Mouse (Mus musculus): Measurements from ENCODE around the gene Sfta2. TPM values are rescaled to one million over a fixed set of nuclear protein-coding genes. Genes with fewer than 3 reads are reported as not detected.
A peak's percentile ranks its signal among the peaks of the same experiment; 100 is the strongest.

The Sfta2 gene
- polyA plus RNA-seq, 1 experiment from 2014 or later, result not detected

GRCm38 (mm10) chr17:35697759-35698500 lies 96.6 kb downstream of the Sfta2 start:
- H3K4me3 ChIP-seq (replicated peaks), result no peak overlapping the region
- H3K36me3 ChIP-seq, result no peaks in the 10 kb centered on the region
- H3K4me1 ChIP-seq (replicated peaks), result peaks cover 15% of the 10 kb centered on the region
- peak overlapping the region; percentile 17; the same call in 1 of the 2 replicates for H3K4me2 ChIP-seq
- ATAC-seq (ENCODE audit: low read depth), result no peak
- DNase-seq, result no peak
- no peak overlapping the region for H3K27ac ChIP-seq
- WGBS (ENCODE audit: insufficient replicate concordance), result 9% methylated on average over 16 of the region's 16 CpGs
- peaks cover 68% of the 10 kb centered on the region for H3K27me3 ChIP-seq
- H3K9ac ChIP-seq, result no peak overlapping the region
- 0 out of 2 replicates have a peak, but pooled peaks cover 3% of the 10 kb centered on the region for H3K9me3 ChIP-seq (replicated peaks)

- no peak overlapping the region for H3K9ac ChIP-seq
- no peaks in the 10 kb centered on the region for H3K36me3 ChIP-seq
- WGBS (ENCODE audit: insufficient replicate concordance), result 29% methylated on average over 5 of the region's 5 CpGs
- H3K4me2 ChIP-seq, result no peak overlapping the region
- H3K9me3 ChIP-seq (replicated peaks), result 0 out of 2 replicates have a peak, but pooled peaks cover 3% of the 10 kb centered on the region
- H3K4me1 ChIP-seq (replicated peaks), result peaks cover 15% of the 10 kb centered on the region
- H3K27me3 ChIP-seq, result peaks cover 72% of the 10 kb centered on the region
- no peak for ATAC-seq (ENCODE audit: low read depth)
- H3K27ac ChIP-seq, result no peak overlapping the region
- no peak overlapping the region for H3K4me3 ChIP-seq (replicated peaks)
- no peak for DNase-seq
Measured at GRCm38 (mm10) chr17:35698501-35698883, 97.1 kb downstream of the Sfta2 start.

DNA sequence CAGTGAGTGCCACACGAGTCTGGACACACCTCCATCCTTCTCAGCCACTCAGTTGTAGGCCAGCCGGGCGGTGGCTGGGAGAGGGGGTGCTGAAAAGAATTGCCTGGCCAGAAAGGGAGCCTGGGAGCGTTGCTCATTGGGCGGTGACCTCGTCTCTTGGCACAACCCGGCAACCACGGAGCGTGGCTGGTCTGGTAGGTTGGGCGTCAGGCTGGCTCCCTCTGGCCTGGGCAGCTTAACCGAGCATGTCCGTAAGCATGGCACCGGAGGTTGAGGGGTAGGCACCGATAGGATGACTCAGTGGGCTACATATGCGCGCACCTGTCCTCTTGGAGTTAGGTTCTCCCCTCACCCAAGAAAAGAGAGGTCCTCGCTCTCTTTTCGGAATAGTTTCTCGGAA lies 98.6 kb downstream of the Sfta2 start:
- Histone ChIP-seq H3K4me1 (replicated peaks) (peaks cover 26% of the 10 kb centered on the region), H3K9ac (peak overlapping the region; percentile 53), H3K27ac (no peak overlapping the region)

More for the DNA sequence above, 98.6 kb downstream of the Sfta2 start:
- WGBS (ENCODE audit: insufficient replicate concordance), result 7% methylated on average over 19 of the region's 19 CpGs
- no peak for ATAC-seq (ENCODE audit: low read depth)
- DNase-seq, result no peak
- Histone ChIP-seq H3K9me3 (replicated peaks) (0 out of 2 replicates have a peak, but pooled peaks cover 3% of the 10 kb centered on the region), H3K36me3 (no peaks in the 10 kb centered on the region), H3K4me2 (peak overlapping the region; percentile 70), H3K27me3 (peaks cover 86% of the 10 kb centered on the region), H3K4me3 (replicated peaks) (peak overlapping the region; percentile 55)

Other genes starting within 250 kb of the Sfta2 start
- 1.7 and 2.0 TPM in 2 replicates for gene H2-Q4, start 221.9 kb upstream of the Sfta2 start, polyA plus RNA-seq (2015; fragmentation: Nextera tagmentation; extraction: Ambion mirVana)
- 9.6 and 11.1 TPM in 2 replicates for gene H2-Q6, start 176.7 kb upstream of the Sfta2 start, polyA plus RNA-seq (2015; fragmentation: Nextera tagmentation; extraction: Ambion mirVana)
- gene H2-Q7, start 162.4 kb upstream of the Sfta2 start, polyA plus RNA-seq (2015; fragmentation: Nextera tagmentation; extraction: Ambion mirVana), result 23.9 and 24.6 TPM in 2 replicates
- 147 and 152 TPM in 2 replicates for gene H2-Q10, start 131.5 kb upstream of the Sfta2 start, polyA plus RNA-seq (2015; fragmentation: Nextera tagmentation; extraction: Ambion mirVana)
- gene Pou5f1, start 95.5 kb upstream of the Sfta2 start, polyA plus RNA-seq (2015; fragmentation: Nextera tagmentation; extraction: Ambion mirVana), result not detected in 2 replicates
- 44.3 and 50.4 TPM in 2 replicates for gene Tcf19, start 84.7 kb upstream of the Sfta2 start, polyA plus RNA-seq (2015; fragmentation: Nextera tagmentation; extraction: Ambion mirVana)
- 7.5 and 8.8 TPM in 2 replicates for gene Cchcr1, start 84.4 kb upstream of the Sfta2 start, polyA plus RNA-seq (2015; fragmentation: Nextera tagmentation; extraction: Ambion mirVana)
- 0.12 and 0.27 TPM in 2 replicates for gene Psors1c2, start 68.3 kb upstream of the Sfta2 start, polyA plus RNA-seq (2015; fragmentation: Nextera tagmentation; extraction: Ambion mirVana)
- not detected in 2 replicates for gene Cdsn, start 49.4 kb upstream of the Sfta2 start, polyA plus RNA-seq (2015; fragmentation: Nextera tagmentation; extraction: Ambion mirVana)
- not detected in 2 replicates for gene 2300002M23Rik, start 34.1 kb upstream of the Sfta2 start, polyA plus RNA-seq (2015; fragmentation: Nextera tagmentation; extraction: Ambion mirVana)
- gene Gm9573, start 25.1 kb downstream of the Sfta2 start, polyA plus RNA-seq (2015; fragmentation: Nextera tagmentation; extraction: Ambion mirVana), result not detected in 2 replicates
- 0.03 and 0.06 TPM in 2 replicates for gene Mucl3, start 42.1 kb downstream of the Sfta2 start, polyA plus RNA-seq (2015; fragmentation: Nextera tagmentation; extraction: Ambion mirVana)
- 7.7 TPM in 2 replicates for gene Vars2, start 66.0 kb downstream of the Sfta2 start, polyA plus RNA-seq (2015; fragmentation: Nextera tagmentation; extraction: Ambion mirVana)
- 31.9 and 33.9 TPM in 2 replicates for gene Gtf2h4, start 72.2 kb downstream of the Sfta2 start, polyA plus RNA-seq (2015; fragmentation: Nextera tagmentation; extraction: Ambion mirVana)
- 2.9 and 3.7 TPM in 2 replicates for gene Ddr1, start 103.1 kb downstream of the Sfta2 start, polyA plus RNA-seq (2015; fragmentation: Nextera tagmentation; extraction: Ambion mirVana)
- 21.6 and 23.2 TPM in 2 replicates for gene Ier3, start 220.1 kb downstream of the Sfta2 start, polyA plus RNA-seq (2015; fragmentation: Nextera tagmentation; extraction: Ambion mirVana)
- gene Flot1, start 221.7 kb downstream of the Sfta2 start, polyA plus RNA-seq (2015; fragmentation: Nextera tagmentation; extraction: Ambion mirVana), result 38.2 and 38.5 TPM in 2 replicates
- 520 and 547 TPM in 2 replicates for gene Tubb5, start 236.8 kb downstream of the Sfta2 start, polyA plus RNA-seq (2015; fragmentation: Nextera tagmentation; extraction: Ambion mirVana)
- gene Mdc1, start 240.0 kb downstream of the Sfta2 start, polyA plus RNA-seq (2015; fragmentation: Nextera tagmentation; extraction: Ambion mirVana), result 8.0 and 8.8 TPM in 2 replicates

All from liver, embryonic 13.5 days (tissue).